Mouse (Mus musculus) lung, embryonic 14.5 days (tissue): ENCODE data around the gene Slc25a24. TPM values are rescaled to one million over a fixed set of nuclear protein-coding genes. Genes with fewer than 3 reads are reported as not detected.

Source experiments
- ATAC-seq: fragments of 200-750 bp; cut with Nextera tagmentation; 2 replicates; pipeline ENCODE4 v1.8.0; 2017; ENCODE audit warnings: mild to moderate bottlenecking, moderate TSS enrichment, moderate library complexity; ENCODE audit not compliant: insufficient read depth
- DNase-seq: peaks from one replicate; pipeline ENCODE4 v3.0.0-alpha.2; 2015
- H3K27ac ChIP-seq: fragments of 300-500 bp; sonication (generic); 2 replicates; pipeline ENCODE4 v1.5.1; 2014; ENCODE audit warnings: low read depth, mild to moderate bottlenecking, moderate library complexity
- H3K27me3 ChIP-seq: fragments of 300-500 bp; sonication (generic); 2 replicates; pipeline ENCODE4 v1.6.1; 2014; ENCODE audit warnings: low read length, control low read depth; ENCODE audit not compliant: insufficient read depth
- H3K36me3 ChIP-seq: fragments of 300-500 bp; sonication (generic); 2 replicates; pipeline ENCODE4 v1.6.1; 2014; ENCODE audit warnings: control low read depth; ENCODE audit not compliant: insufficient read depth
- H3K4me1 ChIP-seq: fragments of 300-500 bp; sonication (generic); 2 replicates; pipeline ENCODE4 v1.6.1; 2014; ENCODE audit warnings: antibody characterized with exemption, control low read depth; ENCODE audit not compliant: insufficient read depth
- H3K4me2 ChIP-seq: fragments of 300-500 bp; sonication (generic); 2 replicates; pipeline ENCODE4 v1.6.1; 2014; ENCODE audit warnings: mild to moderate bottlenecking
- H3K4me3 ChIP-seq: fragments of 300-500 bp; sonication (generic); 2 replicates; pipeline ENCODE4 v1.5.1; 2014; ENCODE audit warnings: low read depth, low read length
- H3K9ac ChIP-seq: fragments of 300-500 bp; sonication (generic); 2 replicates; pipeline ENCODE4 v1.6.1; 2014
- H3K9me3 ChIP-seq: fragments of 300-500 bp; sonication (generic); 2 replicates; pipeline ENCODE4 v1.6.1; 2016; ENCODE audit warnings: low read depth, low read length, control low read depth
- CTCF ChIP-seq: IDR thresholded peaks from 2 replicates; pipeline ENCODE4 v1.5.1; 2016; ENCODE audit warnings: antibody characterized with exemption, low read depth
- WGBS: fragments of 180-500 bp; shearing (Covaris S2); extraction: QIAGEN DNeasy Blood & Tissue Kit; methylation state at CpG from one replicate; pipeline ENCODE4 v1.1.7; 2014; 5-methylcytosine and 5-hydroxymethylcytosine counted together
- polyA plus RNA-seq: library from polyadenylated mRNA; unstranded; fragments of >200 nt; fragmentation: Nextera tagmentation; extraction: Ambion mirVana; gene quantifications from 2 replicates; pipeline ENCODE4 v1.2.1, GENCODE M21; 2014

The Slc25a24 gene
- polyA plus RNA-seq: 34.7 and 35.8 TPM in 2 replicates

GRCm38 (mm10) chr3:109122641-109123530 is at the start of gene Slc25a24:
Gene Slc25a24 (plus strand): TSS chr3:109123149.
- no peak for TF ChIP-seq CTCF
- H3K9me3 ChIP-seq: no peaks in the 10 kb centered on the region
- peak within 1 kb of the TSS; percentile 94 for H3K27ac ChIP-seq
- H3K36me3 ChIP-seq: no peaks in the 10 kb centered on the region
- peak within 1 kb of the TSS; percentile 76 for H3K4me3 ChIP-seq
- 3% methylated on average over 34 of the region's 49 CpGs for WGBS
- DNase-seq (peak; percentile 79), ATAC-seq (peak; percentile 93)
- peak within 1 kb of the TSS; percentile 93 for H3K9ac ChIP-seq
- H3K4me1 ChIP-seq: peaks cover 13% of the 10 kb centered on the region
- H3K4me2 ChIP-seq: peak within 1 kb of the TSS; percentile 69
- no peaks in the 10 kb centered on the region for H3K27me3 ChIP-seq

- TF ChIP-seq CTCF: no peak
- Histone ChIP-seq H3K36me3 (no peaks in the 10 kb centered on the region), H3K4me1 (no peaks in the 10 kb centered on the region), H3K4me3 (no peak within 1 kb of the TSS), H3K27me3 (no peaks in the 10 kb centered on the region), H3K9ac (no peak within 1 kb of the TSS), H3K27ac (no peak within 1 kb of the TSS), H3K9me3 (no peaks in the 10 kb centered on the region), H3K4me2 (no peak within 1 kb of the TSS)
- WGBS: 91% methylated on average over 17 of the region's 17 CpGs
- DNase-seq (no peak), ATAC-seq (no peak)
These were observed 42.8 kb upstream of the Slc25a24 start, which contains the start of gene Slc25a54 for GRCm38 (mm10) chr3:109080169-109080568. Gene Slc25a54 (plus strand): TSS chr3:109080469.

- Histone ChIP-seq H3K4me3 (no peak overlapping the region), H3K9ac (no peak overlapping the region), H3K9me3 (no peaks in the 10 kb centered on the region), H3K4me1 (no peaks in the 10 kb centered on the region), H3K27me3 (no peaks in the 10 kb centered on the region), H3K4me2 (no peak overlapping the region), H3K27ac (no peak overlapping the region), H3K36me3 (no peaks in the 10 kb centered on the region)
- ATAC-seq (no peak), DNase-seq (no peak)
- 93% methylated on average over 2 of the region's 2 CpGs for WGBS
- no peak for TF ChIP-seq CTCF
These were observed 38.5 kb upstream of the Slc25a24 start for GRCm38 (mm10) chr3:109084418-109084817.

- ATAC-seq: no peak
- Histone ChIP-seq H3K4me3 (no peak overlapping the region), H3K27me3 (no peaks in the 10 kb centered on the region), H3K9ac (no peak overlapping the region), H3K36me3 (no peaks in the 10 kb centered on the region), H3K4me1 (no peaks in the 10 kb centered on the region), H3K9me3 (no peaks in the 10 kb centered on the region), H3K27ac (no peak overlapping the region), H3K4me2 (no peak overlapping the region)
- 7% methylated on average over 2 of the region's 2 CpGs for WGBS
- DNase-seq: no peak
- no peak for TF ChIP-seq CTCF
These were observed 34.5 kb upstream of the Slc25a24 start for GRCm38 (mm10) chr3:109088460-109088859.

- H3K9ac ChIP-seq: no peak overlapping the region
- no peak overlapping the region for H3K4me2 ChIP-seq
- no peaks in the 10 kb centered on the region for H3K27me3 ChIP-seq
- no peak for TF ChIP-seq CTCF
- H3K9me3 ChIP-seq: no peaks in the 10 kb centered on the region
- 50% methylated on average over 8 of the region's 8 CpGs for WGBS
- DNase-seq (no peak), ATAC-seq (no peak)
- no peak overlapping the region for H3K27ac ChIP-seq
- no peaks in the 10 kb centered on the region for H3K4me1 ChIP-seq
- no peaks in the 10 kb centered on the region for H3K36me3 ChIP-seq
- H3K4me3 ChIP-seq: no peak overlapping the region
These were observed 18.2 kb upstream of the Slc25a24 start for GRCm38 (mm10) chr3:109104702-109105101.

- no peak for TF ChIP-seq CTCF
- H3K9ac ChIP-seq: no peak overlapping the region
- H3K4me2 ChIP-seq: no peak overlapping the region
- H3K9me3 ChIP-seq: no peaks in the 10 kb centered on the region
- H3K4me1 ChIP-seq: no peaks in the 10 kb centered on the region
- H3K27me3 ChIP-seq: no peaks in the 10 kb centered on the region
- H3K36me3 ChIP-seq: no peaks in the 10 kb centered on the region
- ATAC-seq: no peak
- no peak for DNase-seq
- no peak overlapping the region for H3K27ac ChIP-seq
- no peak overlapping the region for H3K4me3 ChIP-seq
These were observed 5.8 kb upstream of the Slc25a24 start for GRCm38 (mm10) chr3:109117136-109117535.

GRCm38 (mm10) chr3:109119562-109119961 is 3.4 kb upstream of the Slc25a24 start:
- H3K27ac ChIP-seq: no peak overlapping the region
- H3K9ac ChIP-seq: no peak overlapping the region
- no peaks in the 10 kb centered on the region for H3K27me3 ChIP-seq
- H3K9me3 ChIP-seq: no peaks in the 10 kb centered on the region
- peaks cover 6% of the 10 kb centered on the region; the same call in 1 of the 2 replicates for H3K4me1 ChIP-seq
- ATAC-seq (no peak), DNase-seq (no peak)
- no peak for TF ChIP-seq CTCF
- H3K4me2 ChIP-seq: no peak overlapping the region
- WGBS: 73% methylated on average over 5 of the region's 5 CpGs
- no peak overlapping the region for H3K4me3 ChIP-seq
- no peaks in the 10 kb centered on the region for H3K36me3 ChIP-seq
